Mouse (Mus musculus) mouse trophoblast stem cell (cell line): ENCODE data around the gene Ttc28.
"Not testable (repeated sequence)": the region's sequence is repeated elsewhere in the genome, so short reads cannot be mapped to it uniquely, and the experiment has no call there.

Source experiments
- in situ Hi-C, 2 experiments: fragments of 300-500 bp; cut with MseI, MboI; formaldehyde crosslinking; loops; 2 replicates in 1 of 2; 3 replicates in 1 of 2; pipeline ENCODE4 v1.15.1; 2025

Ttc28 gene

DNA sequence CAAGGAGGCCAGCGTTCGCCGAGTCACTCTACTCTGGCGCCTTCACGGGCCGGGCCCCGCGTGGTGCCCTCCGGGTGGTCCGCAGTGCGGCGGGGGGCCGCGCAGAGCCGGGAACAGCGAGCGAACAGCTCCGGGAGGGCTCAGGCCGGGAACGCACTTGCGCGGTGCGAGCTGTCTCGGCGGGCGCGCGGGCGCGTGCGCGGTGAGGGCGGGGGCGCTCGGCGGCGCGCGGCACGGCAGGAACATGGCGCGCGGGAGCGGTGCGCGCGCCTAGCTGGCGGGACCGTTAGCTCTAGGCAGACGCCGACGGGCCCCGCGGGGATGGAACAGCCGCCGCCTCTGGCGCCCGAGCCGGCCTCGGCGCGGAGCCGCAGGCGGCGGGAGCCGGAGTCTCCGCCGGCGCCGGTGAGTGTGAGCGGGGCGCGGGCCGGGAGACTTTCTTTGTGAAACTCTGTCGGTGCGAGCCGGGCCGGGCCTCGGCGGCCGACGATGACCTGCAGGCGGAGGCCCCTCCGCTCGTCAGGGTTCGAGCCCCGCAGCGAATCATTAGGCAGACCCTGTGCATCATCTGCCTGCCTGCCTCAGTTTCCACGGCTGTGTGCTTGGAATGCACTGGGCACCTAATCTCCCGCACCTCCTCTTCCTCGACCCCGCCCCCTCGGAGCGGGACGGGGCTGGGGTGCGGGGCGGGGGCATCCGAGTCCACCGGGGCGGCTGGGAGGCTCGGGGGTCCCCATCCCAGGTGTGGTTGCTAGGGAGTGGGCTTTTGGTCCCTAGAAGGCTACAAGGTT is at the start of gene Ttc28:
TSS of gene Ttc28 (plus strand) at position 220 of the 791 bp plus-strand sequence.
- in situ Hi-C loops = no loop called here

DNA sequence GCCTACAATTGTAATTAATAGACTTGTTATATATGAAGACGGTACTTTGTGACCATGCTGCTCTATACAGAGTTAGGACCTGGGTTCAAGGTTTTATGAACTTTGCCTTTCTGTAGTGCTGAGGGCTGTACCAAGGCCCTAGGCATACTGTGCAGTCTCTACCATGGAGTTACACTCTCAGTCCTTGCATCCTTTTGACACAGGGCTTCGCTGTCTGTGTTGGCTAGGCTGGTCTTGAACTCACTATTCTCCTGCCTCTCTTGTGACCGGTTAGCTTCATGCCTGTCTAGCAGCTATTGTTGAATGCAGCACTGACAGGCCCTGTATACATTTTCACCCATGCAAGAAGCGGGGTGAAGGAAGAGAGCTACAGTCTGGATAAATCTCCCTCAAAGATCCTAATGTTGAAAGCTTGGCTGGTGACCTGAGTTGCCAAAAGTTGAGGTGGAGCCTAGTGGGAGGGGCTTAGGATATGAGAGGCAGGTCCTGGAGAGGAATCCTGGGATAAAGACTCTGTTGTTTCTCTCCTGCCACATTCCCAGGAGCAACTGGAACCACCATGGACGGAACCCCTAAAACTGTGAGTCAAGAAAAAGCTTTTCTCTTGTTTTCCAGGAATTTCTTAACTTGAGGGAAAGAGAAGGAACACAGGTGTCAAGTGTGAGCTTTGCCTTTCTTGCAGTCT is 48.4 kb upstream of the Ttc28 start:
- in situ Hi-C loops = no loop called here

DNA sequence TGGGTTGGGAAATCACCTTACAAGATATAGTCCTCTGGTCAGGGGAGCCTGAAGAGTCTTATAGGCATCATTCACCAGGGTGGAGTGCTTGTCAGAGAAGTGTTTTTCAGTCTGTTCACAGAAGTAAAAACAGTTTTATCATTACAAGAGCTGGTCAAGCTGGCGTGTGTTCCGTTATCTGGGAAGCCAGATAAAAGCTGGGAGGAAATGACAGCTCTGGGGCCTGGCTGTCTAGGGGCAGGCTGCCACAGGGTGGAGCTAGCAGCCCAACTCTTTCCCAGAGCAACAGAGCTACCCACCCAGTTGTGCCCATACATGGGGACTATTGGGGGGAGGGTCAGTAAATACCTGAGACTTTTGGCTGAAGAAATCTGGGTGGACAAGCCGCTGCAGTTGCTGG is 43.6 kb upstream of the Ttc28 start:
- in situ Hi-C loops = no loop called here

DNA sequence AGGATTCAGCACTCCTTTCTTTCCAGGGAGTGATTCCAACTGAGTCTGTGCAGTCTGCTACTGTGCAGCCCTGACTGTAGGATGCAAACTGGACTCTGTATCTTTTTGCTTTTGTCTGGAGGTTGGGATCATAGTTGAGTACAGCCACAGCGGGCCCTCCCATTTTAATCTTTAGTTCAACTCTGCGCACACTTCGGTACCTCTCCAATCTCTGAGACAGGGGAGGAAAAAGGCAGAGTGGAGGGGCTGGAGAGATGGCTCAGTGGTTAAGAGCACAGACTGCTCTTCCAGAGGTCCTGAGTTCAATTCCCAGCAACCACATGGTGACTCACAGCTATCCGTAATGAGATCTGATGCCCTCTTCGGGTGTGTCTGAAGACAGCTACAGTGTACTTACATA is 41.6 kb upstream of the Ttc28 start:
- in situ Hi-C loops = not testable (repeated sequence)

DNA sequence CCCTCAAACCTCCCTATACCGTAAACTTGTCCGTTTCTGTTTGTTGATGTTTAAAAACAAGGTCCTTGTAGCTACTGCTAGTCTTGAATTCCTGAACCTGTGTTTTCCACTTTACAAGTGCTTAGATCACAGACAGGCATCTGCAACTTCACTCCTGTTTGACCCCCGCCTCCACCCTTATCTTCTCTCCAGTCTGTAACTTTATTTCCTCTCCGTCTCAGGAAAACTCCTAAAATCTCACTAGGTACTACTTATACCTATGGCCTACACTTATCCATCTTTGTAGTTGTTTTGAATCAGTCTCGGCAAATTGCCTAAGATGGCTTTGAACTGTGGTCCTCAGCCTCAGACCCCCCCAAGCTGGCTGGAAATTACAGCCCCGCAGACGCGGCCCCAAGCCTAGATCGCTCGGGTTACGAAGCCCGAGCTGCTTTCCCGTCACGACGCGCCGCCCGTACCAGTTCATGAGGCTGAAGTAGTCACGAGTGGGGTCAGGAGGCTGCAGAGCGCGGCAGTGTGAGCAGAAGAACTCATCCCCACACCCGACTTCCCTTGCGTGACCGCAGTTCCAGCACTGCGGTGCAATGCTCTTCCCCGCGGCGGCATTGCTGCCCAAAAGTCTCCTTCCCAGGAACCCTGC is 40.4 kb upstream of the Ttc28 start:
- in situ Hi-C loops = no loop called here

DNA sequence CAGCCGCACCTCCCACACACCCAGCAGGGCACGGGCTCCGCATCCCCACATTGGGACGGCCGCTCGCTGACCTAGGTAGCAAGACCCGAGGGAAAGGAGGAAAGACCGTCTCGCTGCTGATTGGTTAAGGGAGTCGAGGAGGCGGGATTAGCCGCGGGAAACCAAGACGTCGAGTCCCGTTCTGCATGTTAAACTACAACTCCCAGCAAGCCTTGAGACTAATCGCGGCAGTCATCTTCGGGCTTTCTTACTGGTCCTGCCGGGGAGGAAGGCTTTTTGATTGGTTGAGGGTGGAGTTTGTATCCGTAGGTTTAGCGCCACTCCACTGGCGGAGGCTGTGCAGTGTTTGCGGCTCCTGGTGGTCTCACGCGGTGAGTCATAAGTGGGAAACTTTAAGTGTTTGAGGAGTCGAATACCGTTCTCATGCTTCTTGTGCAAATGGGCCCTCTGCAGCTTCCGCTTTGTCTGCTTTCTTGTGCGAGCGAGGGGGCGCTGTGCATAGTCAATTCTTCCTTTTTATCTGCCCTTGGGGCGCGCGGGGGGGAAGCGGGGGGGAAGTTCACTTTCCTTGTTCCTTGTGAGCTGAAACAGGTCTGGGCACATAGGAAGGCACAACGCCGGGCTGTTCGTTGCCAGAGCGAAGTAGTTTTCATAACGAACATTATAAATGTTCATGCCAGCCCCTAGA is 39.8 kb upstream of the Ttc28 start, which contains the start of the genes Hscb and Chek2:
TSS of gene Hscb (minus strand) at position 100 of the 688 bp plus-strand sequence.
TSS of gene Chek2 (plus strand) at position 302 of the 688 bp plus-strand sequence.
- in situ Hi-C loops = no loop called here

- in situ Hi-C loops = no loop called here
These were observed 39.1 kb upstream of the Ttc28 start for GRCm38 (mm10) chr5:110840465-110840864.

DNA sequence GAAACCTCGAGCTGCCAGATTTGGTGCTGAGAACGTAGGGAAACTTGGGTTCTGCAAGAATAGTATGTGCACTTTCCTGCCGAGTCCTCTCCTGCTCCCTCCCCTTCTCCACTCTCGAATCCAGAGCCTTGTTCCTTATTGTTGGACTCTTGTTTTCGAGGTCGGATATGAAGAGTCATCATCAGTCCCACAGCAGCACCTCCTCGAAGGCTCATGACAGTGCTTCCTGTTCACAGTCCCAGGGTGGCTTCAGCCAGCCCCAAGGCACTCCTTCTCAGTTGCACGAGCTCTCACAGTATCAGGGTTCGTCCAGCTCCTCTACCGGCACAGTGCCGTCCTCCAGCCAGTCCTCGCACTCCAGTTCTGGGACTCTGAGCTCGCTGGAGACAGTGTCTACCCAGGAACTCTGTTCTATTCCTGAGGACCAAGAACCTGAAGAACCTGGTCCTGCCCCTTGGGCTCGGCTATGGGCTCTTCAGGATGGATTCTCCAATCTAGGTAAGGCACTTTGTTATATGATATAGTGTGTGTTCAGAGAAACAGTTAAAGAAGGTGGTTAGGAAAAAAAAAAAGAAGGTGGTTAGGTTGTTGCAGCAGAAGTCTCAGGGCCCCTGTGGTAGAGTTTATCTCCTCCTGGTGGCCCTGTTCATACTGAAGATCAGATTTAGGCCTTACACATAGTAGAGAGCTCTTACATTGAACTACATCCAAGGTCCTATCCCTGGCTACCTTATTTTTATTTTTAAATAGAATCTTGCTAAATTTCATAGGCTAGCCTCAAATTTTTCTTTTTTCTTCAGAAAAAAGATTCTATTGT is 38.3 kb upstream of the Ttc28 start:
- in situ Hi-C loops = no loop called here

- in situ Hi-C loops = no loop called here
These were observed 26.6 kb upstream of the Ttc28 start for GRCm38 (mm10) chr5:110852990-110853389.

- in situ Hi-C loops = no loop called here
These were observed 22.5 kb upstream of the Ttc28 start for GRCm38 (mm10) chr5:110857091-110857490.

GRCm38 (mm10) chr5:110859013-110859650 is 20.5 kb upstream of the Ttc28 start:
- in situ Hi-C loops = no loop called here

GRCm38 (mm10) chr5:110860445-110860844 is 19.2 kb upstream of the Ttc28 start:
- in situ Hi-C loops = no loop called here

DNA sequence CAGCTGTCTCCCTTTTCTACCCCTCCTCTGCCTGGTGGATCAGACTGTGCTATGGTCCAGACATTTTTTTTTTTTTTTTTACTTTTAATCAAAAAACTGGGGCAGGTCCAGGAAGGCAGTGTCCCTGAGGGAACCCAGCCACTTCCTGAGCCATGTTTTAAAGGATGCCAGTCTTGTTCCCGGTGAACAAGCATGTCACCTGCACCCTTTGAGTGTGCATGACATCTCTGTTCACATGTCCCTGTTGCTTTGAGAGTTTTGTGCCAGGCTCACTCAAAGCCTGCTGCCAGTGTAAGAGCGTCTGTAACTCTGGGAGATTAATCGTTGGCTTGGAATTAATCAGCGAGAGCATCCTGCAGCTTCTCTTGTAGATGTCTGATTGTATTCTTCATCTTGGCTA is 11.1 kb upstream of the Ttc28 start:
- in situ Hi-C loops = no loop called here

GRCm38 (mm10) chr5:110869242-110869669 is 10.3 kb upstream of the Ttc28 start:
- in situ Hi-C loops = no loop called here

DNA sequence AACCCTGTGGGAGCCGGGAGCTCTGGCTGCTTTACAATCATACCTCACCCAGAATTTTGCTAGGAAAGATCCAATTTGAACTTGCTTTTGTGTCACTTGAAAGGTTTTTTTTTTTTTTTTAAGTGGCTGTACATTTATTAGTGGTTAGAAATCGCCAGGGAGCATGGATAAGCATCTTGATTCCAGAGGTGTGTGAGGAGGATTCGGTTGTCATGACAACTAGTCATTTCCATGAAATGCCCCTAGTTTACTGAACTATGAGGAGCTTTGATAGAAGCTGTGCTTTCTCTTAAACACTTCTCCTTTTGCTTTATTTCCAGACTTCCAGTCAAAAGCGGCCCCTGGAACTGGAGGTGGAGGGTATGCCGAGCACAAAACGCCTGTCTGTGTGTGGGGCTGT is 6.4 kb upstream of the Ttc28 start:
- in situ Hi-C loops = no loop called here

DNA sequence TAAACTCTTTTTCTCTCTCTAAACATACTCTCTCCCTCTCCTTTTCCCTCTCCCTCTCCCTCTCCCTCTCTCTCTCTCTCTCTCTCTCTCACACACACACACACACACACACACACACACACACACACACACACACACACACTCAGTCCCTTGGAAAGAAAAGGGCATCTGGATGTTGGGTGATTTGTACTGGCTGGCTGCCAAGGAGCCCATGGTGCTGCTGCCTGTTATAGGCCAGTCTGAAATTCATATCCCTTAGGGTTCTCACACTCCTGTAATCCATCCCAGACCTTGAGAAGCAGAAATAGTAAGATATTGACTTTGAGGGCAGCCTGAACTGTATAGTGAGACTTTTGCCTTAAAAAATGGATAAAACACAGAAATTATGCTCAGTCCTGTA is 4.9 kb upstream of the Ttc28 start:
- in situ Hi-C loops = no loop called here

DNA sequence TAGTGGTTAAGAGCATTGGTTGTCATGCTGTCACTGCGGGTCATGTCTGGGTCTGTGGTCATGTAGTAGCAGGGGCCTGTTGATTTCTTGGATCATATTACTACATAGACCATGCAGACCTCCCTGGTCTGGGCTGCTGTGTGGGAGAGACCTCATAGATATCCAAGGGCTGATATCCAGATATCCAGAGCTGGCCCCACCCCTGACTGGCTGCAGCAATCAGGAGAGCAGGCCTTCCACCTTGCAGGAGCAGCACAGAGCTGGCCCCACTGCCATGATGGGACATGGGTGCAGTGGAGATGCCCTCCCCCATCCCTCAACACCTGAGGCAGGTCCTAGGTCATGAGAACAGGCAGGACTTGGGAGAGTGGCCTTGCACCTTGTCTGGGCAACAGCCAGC is 4.3 kb upstream of the Ttc28 start:
- in situ Hi-C loops = no loop called here

DNA sequence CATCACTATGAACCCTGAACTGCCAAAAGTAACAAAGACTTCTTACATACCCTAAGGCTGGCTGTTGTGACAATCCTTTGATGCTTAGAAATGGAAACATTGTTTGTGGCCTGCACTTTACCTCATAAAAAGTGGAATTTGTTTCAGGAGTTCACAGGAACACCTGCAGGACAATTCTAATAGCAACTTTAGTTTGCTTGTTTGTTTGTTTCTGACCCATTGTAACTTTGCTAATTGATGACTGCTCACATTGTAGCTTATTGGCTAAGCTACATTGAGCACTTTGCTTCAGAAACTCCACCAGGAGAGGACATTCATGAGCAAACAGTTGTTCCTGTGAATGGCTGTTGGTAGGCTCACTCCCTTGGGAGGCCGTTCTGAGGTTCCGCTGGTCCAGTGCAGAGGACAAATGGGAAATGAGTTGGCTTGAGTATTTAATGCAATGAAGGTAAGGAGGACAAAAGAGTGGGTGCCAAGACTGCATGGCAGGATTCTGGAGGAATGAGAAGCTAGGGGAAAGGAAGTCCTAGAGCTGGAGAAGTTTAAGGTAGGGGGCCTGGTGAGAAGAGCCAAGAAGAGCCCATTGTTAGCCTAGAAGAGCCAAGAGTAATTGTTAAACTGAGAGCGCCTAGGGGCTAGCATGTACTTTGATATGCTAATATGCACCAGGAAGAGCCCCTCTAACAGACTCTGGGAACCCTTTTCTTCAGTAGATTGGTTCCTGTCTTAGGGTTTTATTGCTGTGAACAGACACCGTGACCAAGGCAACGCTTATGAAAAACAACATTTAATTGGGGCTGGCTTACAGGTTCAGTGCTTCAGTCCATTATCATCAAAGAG is 1.7 kb upstream of the Ttc28 start:
- in situ Hi-C loops = no loop called here

GRCm38 (mm10) chr5:110878526-110878925 is 1.1 kb upstream of the Ttc28 start:
- in situ Hi-C loops = not testable (repeated sequence)

DNA sequence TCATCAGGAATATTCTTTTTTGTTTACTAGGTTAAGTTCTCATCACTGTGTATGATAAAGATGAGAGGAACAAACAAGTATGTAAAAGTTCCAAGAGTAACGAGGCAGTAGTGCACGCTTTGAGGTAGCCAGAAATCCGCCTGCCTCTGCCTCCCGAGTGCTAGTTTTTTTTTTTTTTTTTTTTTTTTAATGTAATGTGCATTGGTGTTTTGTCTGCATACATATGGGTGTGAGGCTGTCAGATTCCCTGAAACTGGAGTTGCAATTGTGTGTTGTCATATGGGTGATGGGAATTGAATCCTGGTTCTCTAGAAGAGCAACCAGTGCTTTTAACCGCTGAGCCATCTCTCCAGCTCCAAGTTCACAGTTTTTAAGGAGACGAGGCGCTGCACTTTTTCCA is 561 bp upstream of the Ttc28 start:
- in situ Hi-C loops = no loop called here
